Mouse (Mus musculus): ENCODE measurements at regions not wholly inside any gene's neighbourhood (a gene's known extent, or its start where the extent isn't known, plus 50 kb on each side); places are given as distances from the start of the nearest gene placed in this dataset.

- 60% methylated on average over 2 of the region's 2 CpGs for WGBS
- Histone ChIP-seq H3K4me2 (ENCODE audit: low read depth, low read length) (no peak overlapping the region), H3K36me3 (ENCODE audit: control insufficient read depth, insufficient read depth, low read length) (no peaks in the 10 kb centered on the region)
Observed at GRCm38 (mm10) chrX:166731354-166731753, 145.8 kb upstream of the Egfl6 start.

GRCm38 (mm10) chrX:166728622-166728928 is 143.1 kb upstream of the Egfl6 start:
- Histone ChIP-seq H3K27me3 (ENCODE audit: control insufficient read depth, insufficient read depth, low read depth, low read length) (peaks cover 2% of the 10 kb centered on the region; the same call in 1 of the 2 replicates), H3K4me3 (ENCODE audit: low read length) (no peak overlapping the region), H3K9ac (ENCODE audit: low read length) (no peak overlapping the region), H3K4me2 (ENCODE audit: low read depth, low read length) (no peak overlapping the region), H3K9me3 (ENCODE audit: control insufficient read depth, low read length) (no peaks in the 10 kb centered on the region), H3K4me1 (replicated peaks; ENCODE audit: control insufficient read depth, insufficient read depth, low read length) (no peaks in the 10 kb centered on the region), H3K36me3 (ENCODE audit: control insufficient read depth, insufficient read depth, low read length) (no peaks in the 10 kb centered on the region), H3K27ac (ENCODE audit: low read length) (no peak overlapping the region)
- 91% methylated on average over 2 of the region's 2 CpGs for WGBS
- no peak for ATAC-seq (ENCODE audit: low read depth)

More at GRCm38 (mm10) chrX:166731354-166731753, 145.8 kb upstream of the Egfl6 start:
- Histone ChIP-seq H3K27me3 (ENCODE audit: control insufficient read depth, insufficient read depth, low read depth, low read length) (no peaks in the 10 kb centered on the region), H3K4me3 (ENCODE audit: low read length) (no peak overlapping the region), H3K9ac (ENCODE audit: low read length) (no peak overlapping the region), H3K9me3 (ENCODE audit: control insufficient read depth, low read length) (no peaks in the 10 kb centered on the region), H3K4me1 (replicated peaks; ENCODE audit: control insufficient read depth, insufficient read depth, low read length) (no peaks in the 10 kb centered on the region), H3K27ac (ENCODE audit: low read length) (no peak overlapping the region)
- no peak for ATAC-seq (ENCODE audit: low read depth)

GRCm38 (mm10) chrX:166727823-166728621 is 142.5 kb upstream of the Egfl6 start:
- Histone ChIP-seq H3K9me3 (ENCODE audit: control insufficient read depth, low read length) (no peaks in the 10 kb centered on the region), H3K9ac (ENCODE audit: low read length) (no peak overlapping the region), H3K4me3 (ENCODE audit: low read length) (no peak overlapping the region), H3K27me3 (ENCODE audit: control insufficient read depth, insufficient read depth, low read depth, low read length) (peaks cover 2% of the 10 kb centered on the region; the same call in 1 of the 2 replicates), H3K4me1 (replicated peaks; ENCODE audit: control insufficient read depth, insufficient read depth, low read length) (no peaks in the 10 kb centered on the region), H3K36me3 (ENCODE audit: control insufficient read depth, insufficient read depth, low read length) (no peaks in the 10 kb centered on the region), H3K4me2 (ENCODE audit: low read depth, low read length) (no peak overlapping the region), H3K27ac (ENCODE audit: low read length) (no peak overlapping the region)
- no peak; the same call in 1 of the 2 replicates for ATAC-seq (ENCODE audit: low read depth)
- 49% methylated on average over 7 of the region's 7 CpGs for WGBS

- Histone ChIP-seq H3K27ac (ENCODE audit: low read length) (no peak overlapping the region), H3K9ac (ENCODE audit: low read length) (no peak overlapping the region), H3K4me3 (ENCODE audit: low read length) (no peak overlapping the region), H3K36me3 (ENCODE audit: control insufficient read depth, insufficient read depth, low read length) (no peaks in the 10 kb centered on the region), H3K4me2 (ENCODE audit: low read depth, low read length) (no peak overlapping the region), H3K27me3 (ENCODE audit: control insufficient read depth, insufficient read depth, low read depth, low read length) (peaks cover 2% of the 10 kb centered on the region), H3K4me1 (replicated peaks; ENCODE audit: control insufficient read depth, insufficient read depth, low read length) (no peaks in the 10 kb centered on the region), H3K9me3 (ENCODE audit: control insufficient read depth, low read length) (no peaks in the 10 kb centered on the region)
- 65% methylated on average over 6 of the region's 6 CpGs for WGBS
- no peak for ATAC-seq (ENCODE audit: low read depth)
Observed at GRCm38 (mm10) chrX:166725761-166726503, 140.4 kb upstream of the Egfl6 start.

GRCm38 (mm10) chrX:166718075-166718474 is 132.6 kb upstream of the Egfl6 start:
- no peak overlapping the region for H3K4me2 ChIP-seq (ENCODE audit: low read depth, low read length)
- no peaks in the 10 kb centered on the region for H3K9me3 ChIP-seq (ENCODE audit: control insufficient read depth, low read length)
- H3K27me3 ChIP-seq (ENCODE audit: control insufficient read depth, insufficient read depth, low read depth, low read length) = no peaks in the 10 kb centered on the region; the same call in 1 of the 2 replicates
- no peaks in the 10 kb centered on the region for H3K4me1 ChIP-seq (replicated peaks; ENCODE audit: control insufficient read depth, insufficient read depth, low read length)
- no peaks in the 10 kb centered on the region for H3K36me3 ChIP-seq (ENCODE audit: control insufficient read depth, insufficient read depth, low read length)
- no peak overlapping the region for H3K27ac ChIP-seq (ENCODE audit: low read length)
- no peak overlapping the region for H3K9ac ChIP-seq (ENCODE audit: low read length)
- no peak overlapping the region for H3K4me3 ChIP-seq (ENCODE audit: low read length)
- ATAC-seq (ENCODE audit: low read depth) = no peak

- Histone ChIP-seq H3K9me3 (ENCODE audit: control insufficient read depth, low read length) (no peaks in the 10 kb centered on the region), H3K4me2 (ENCODE audit: low read depth, low read length) (no peak overlapping the region), H3K4me3 (ENCODE audit: low read length) (no peak overlapping the region), H3K4me1 (replicated peaks; ENCODE audit: control insufficient read depth, insufficient read depth, low read length) (no peaks in the 10 kb centered on the region), H3K27me3 (ENCODE audit: control insufficient read depth, insufficient read depth, low read depth, low read length) (no peaks in the 10 kb centered on the region), H3K9ac (ENCODE audit: low read length) (no peak overlapping the region), H3K27ac (ENCODE audit: low read length) (no peak overlapping the region), H3K36me3 (ENCODE audit: control insufficient read depth, insufficient read depth, low read length) (no peaks in the 10 kb centered on the region)
- 89% methylated on average over 2 of the region's 2 CpGs for WGBS
- ATAC-seq (ENCODE audit: low read depth) = no peak
Observed at GRCm38 (mm10) chrX:166709306-166709705, 123.8 kb upstream of the Egfl6 start.

GRCm38 (mm10) chrX:166708106-166708505 is 122.6 kb upstream of the Egfl6 start:
- H3K9ac ChIP-seq (ENCODE audit: low read length) = no peak overlapping the region
- WGBS = 60% methylated on average over 1 of the region's 1 CpGs

GRCm38 (mm10) chrX:166707029-166707428 is 121.5 kb upstream of the Egfl6 start:
- ATAC-seq (ENCODE audit: low read depth) = no peak
- no peak overlapping the region for H3K4me3 ChIP-seq (ENCODE audit: low read length)
- H3K4me1 ChIP-seq (replicated peaks; ENCODE audit: control insufficient read depth, insufficient read depth, low read length) = no peaks in the 10 kb centered on the region
- H3K36me3 ChIP-seq (ENCODE audit: control insufficient read depth, insufficient read depth, low read length) = no peaks in the 10 kb centered on the region
- no peak overlapping the region for H3K9ac ChIP-seq (ENCODE audit: low read length)
- no peak overlapping the region for H3K4me2 ChIP-seq (ENCODE audit: low read depth, low read length)
- WGBS = 41% methylated on average over 1 of the region's 1 CpGs
- no peaks in the 10 kb centered on the region for H3K27me3 ChIP-seq (ENCODE audit: control insufficient read depth, insufficient read depth, low read depth, low read length)
- no peaks in the 10 kb centered on the region for H3K9me3 ChIP-seq (ENCODE audit: control insufficient read depth, low read length)
- H3K27ac ChIP-seq (ENCODE audit: low read length) = no peak overlapping the region

More at GRCm38 (mm10) chrX:166708106-166708505, 122.6 kb upstream of the Egfl6 start:
- Histone ChIP-seq H3K4me2 (ENCODE audit: low read depth, low read length) (no peak overlapping the region), H3K4me3 (ENCODE audit: low read length) (no peak overlapping the region), H3K27ac (ENCODE audit: low read length) (no peak overlapping the region), H3K9me3 (ENCODE audit: control insufficient read depth, low read length) (no peaks in the 10 kb centered on the region), H3K27me3 (ENCODE audit: control insufficient read depth, insufficient read depth, low read depth, low read length) (no peaks in the 10 kb centered on the region), H3K36me3 (ENCODE audit: control insufficient read depth, insufficient read depth, low read length) (no peaks in the 10 kb centered on the region), H3K4me1 (replicated peaks; ENCODE audit: control insufficient read depth, insufficient read depth, low read length) (no peaks in the 10 kb centered on the region)
- ATAC-seq (ENCODE audit: low read depth) = no peak

GRCm38 (mm10) chrX:166704311-166704710 is 118.8 kb upstream of the Egfl6 start:
- Histone ChIP-seq H3K4me1 (replicated peaks; ENCODE audit: control insufficient read depth, insufficient read depth, low read length) (no peaks in the 10 kb centered on the region), H3K9ac (ENCODE audit: low read length) (no peak overlapping the region), H3K4me3 (ENCODE audit: low read length) (no peak overlapping the region), H3K27me3 (ENCODE audit: control insufficient read depth, insufficient read depth, low read depth, low read length) (no peaks in the 10 kb centered on the region; the same call in 1 of the 2 replicates), H3K9me3 (ENCODE audit: control insufficient read depth, low read length) (no peaks in the 10 kb centered on the region), H3K27ac (ENCODE audit: low read length) (no peak overlapping the region), H3K4me2 (ENCODE audit: low read depth, low read length) (no peak overlapping the region), H3K36me3 (ENCODE audit: control insufficient read depth, insufficient read depth, low read length) (no peaks in the 10 kb centered on the region)
- 84% methylated on average over 2 of the region's 2 CpGs for WGBS
- ATAC-seq (ENCODE audit: low read depth) = no peak

All from lung, embryonic 16.5 days (tissue).